9 mouse cellular contexts compared by ENCODE assay signal in genomic region chr1:87263796-87264133, GRCm38 (mm10). TPM values are rescaled to one million over a fixed set of nuclear protein-coding genes. Genes with fewer than 3 reads are reported as not detected.
A peak's percentile ranks its signal among the peaks of the same experiment; 100 is the strongest.
DNase-seq lines count a peak whose midpoint lies in the region; ATAC-seq and TF ChIP-seq lines count a peak whose summit lies in the region.
"Had no signal": no experiment of that assay in that cellular context is flagged by ENCODE, and none has a peak within 500 bp of the region (broad histone marks: within the 10 kb centered on the region; RNA-seq: fewer than 3 reads in every experiment).

No protein-coding gene starts in this region.

- H3K4me2 ChIP-seq in embryonic facial prominence, embryonic 13.5 days: peak overlapping the region; percentile 98
- peak overlapping the region; percentile 99 for H3K4me2 ChIP-seq in intestine, embryonic 16.5 days (ENCODE audit: low read depth, low read length)
- H3K4me2 ChIP-seq in neural tube, embryonic 13.5 days: peak overlapping the region; percentile 94

- DNase-seq in left cerebral cortex, adult 2 months (ENCODE audit: extremely low spot score in 1 of 2, low spot score in 2 of 2): no peak
- no peak for DNase-seq in left cerebral cortex, adult 8-10 months (ENCODE audit: low spot score in 2 of 2)
- no peak for DNase-seq in layer of hippocampus, postnatal 14 days (ENCODE audit: low spot score in 2 of 2)
- no peak for DNase-seq in urinary bladder, adult 18-20 months (ENCODE audit: low spot score in 2 of 2)

- no peaks in the 10 kb centered on the region for H3K9me3 ChIP-seq in embryonic facial prominence, embryonic 13.5 days
- no peaks in the 10 kb centered on the region for H3K9me3 ChIP-seq in intestine, embryonic 16.5 days (ENCODE audit: control insufficient read depth, low read length)
- peaks cover 3% of the 10 kb centered on the region; the same call in 1 of the 2 replicates for H3K9me3 ChIP-seq in neural tube, embryonic 13.5 days

- no peak for TF ChIP-seq CTCF in left cerebral cortex, adult 2 months (IDR thresholded peaks at IDR 0.05)

- peaks cover 94% of the 10 kb centered on the region for H3K27me3 ChIP-seq in embryonic facial prominence, embryonic 13.5 days
- H3K27me3 ChIP-seq in intestine, embryonic 16.5 days (replicated peaks; ENCODE audit: control insufficient read depth, insufficient read depth, low read length): peaks cover 61% of the 10 kb centered on the region
- H3K27me3 ChIP-seq in neural tube, embryonic 13.5 days: peaks cover 86% of the 10 kb centered on the region

- H3K4me3 ChIP-seq in left cerebral cortex, adult 2 months: peak overlapping the region; percentile 55
- H3K4me3 ChIP-seq in embryonic facial prominence, embryonic 13.5 days: peak overlapping the region; percentile 54
- peak overlapping the region; percentile 56 for H3K4me3 ChIP-seq in intestine, embryonic 16.5 days (ENCODE audit: low read length)
- H3K4me3 ChIP-seq in neural tube, embryonic 13.5 days: peak overlapping the region; percentile 50
- H3K4me3 ChIP-seq: erythroblast, embryonic 14.5 days had no signal

- intact Hi-C loops in left cerebral cortex, adult 2 months (cut with DNase I): no loop called here

- no peak overlapping the region for H3K9ac ChIP-seq in embryonic facial prominence, embryonic 13.5 days
- peak overlapping the region; percentile 53; the same call in 1 of the 2 replicates for H3K9ac ChIP-seq in intestine, embryonic 16.5 days (ENCODE audit: low read depth, low read length)
- peak overlapping the region; percentile 64; the same call in 1 of the 2 replicates for H3K9ac ChIP-seq in neural tube, embryonic 13.5 days

- H3K27ac ChIP-seq in left cerebral cortex, adult 2 months: no peak overlapping the region
- no peak overlapping the region for H3K27ac ChIP-seq in embryonic facial prominence, embryonic 13.5 days
- H3K27ac ChIP-seq in intestine, embryonic 16.5 days (ENCODE audit: low read length): no peak overlapping the region
- no peak overlapping the region for H3K27ac ChIP-seq in neural tube, embryonic 13.5 days (replicated peaks)

- peaks cover 21% of the 10 kb centered on the region for H3K4me1 ChIP-seq in embryonic facial prominence, embryonic 13.5 days
- H3K4me1 ChIP-seq in intestine, embryonic 16.5 days (ENCODE audit: control insufficient read depth, insufficient read depth, low read length): peaks cover 18% of the 10 kb centered on the region
- H3K4me1 ChIP-seq in neural tube, embryonic 13.5 days (replicated peaks): peaks cover 32% of the 10 kb centered on the region

- ATAC-seq in embryonic facial prominence, embryonic 13.5 days (ENCODE audit: insufficient number of reproducible peaks, insufficient read depth, low FRiP score, low TSS enrichment, low read depth): no peak
- ATAC-seq in intestine, embryonic 16.5 days: no peak
- no peak; the same call in 1 of the 2 replicates for ATAC-seq in neural tube, embryonic 13.5 days (ENCODE audit: low read depth)
- no peak for ATAC-seq in erythroid progenitor cell, adult 5-6 weeks (replicated peaks; ENCODE audit: low FRiP score, poor library complexity, severe bottlenecking)

- under 1% methylated on average over 12 of the region's 12 CpGs for whole genome bisulfite sequencing in embryonic facial prominence, embryonic 13.5 days
- 3% methylated on average over 12 of the region's 12 CpGs for WGBS in intestine, embryonic 16.5 days
- WGBS in neural tube, embryonic 13.5 days: under 1% methylated on average over 12 of the region's 12 CpGs

- no peaks in the 10 kb centered on the region for H3K36me3 ChIP-seq in embryonic facial prominence, embryonic 13.5 days
- no peaks in the 10 kb centered on the region for H3K36me3 ChIP-seq in intestine, embryonic 16.5 days (ENCODE audit: control insufficient read depth, insufficient read depth, low read length)
- H3K36me3 ChIP-seq in neural tube, embryonic 13.5 days: no peaks in the 10 kb centered on the region

RNA-seq across cellular contexts. Expression of gene Efhd1, which starts 0.4 kb away (rescaled TPM):
- 10 to 100 TPM in 1 of 2 experiments, 1 to 10 TPM in 1; 10.0 to 11.0 TPM for total RNA-seq in left cerebral cortex, adult 2 months (2021)
- 10 to 100 TPM; 16.4 to 18.6 (median 17.5) TPM for total RNA-seq in left cerebral cortex, adult 8-10 months (2022)
- 0.86 and 1.2 TPM in 2 replicates for polyA plus RNA-seq in embryonic facial prominence, embryonic 13.5 days (2015; fragmentation: Nextera tagmentation; extraction: Ambion mirVana)
- 1.2 and 1.8 TPM in 2 replicates for polyA plus RNA-seq in intestine, embryonic 16.5 days (2015; fragmentation: Nextera tagmentation; extraction: Ambion mirVana)
- 1.2 and 1.9 TPM in 2 replicates for polyA plus RNA-seq in neural tube, embryonic 13.5 days (2015; fragmentation: Nextera tagmentation; extraction: Ambion mirVana)
- not detected in 2 replicates for total RNA-seq in erythroid progenitor cell, adult 5-6 weeks (2015; ENCODE audit: low replicate concordance)
- 1.8 TPM in 1 of 2 replicates, not detected in the other for total RNA-seq in erythroid progenitor cell, adult 5-6 weeks (2017; ENCODE audit: low replicate concordance)
- total RNA-seq in layer of hippocampus, postnatal 14 days (2021): 1 to 10 TPM; 5.4 to 6.8 TPM
- polyA plus RNA-seq: erythroblast, embryonic 14.5 days had no signal

RNA-seq across cellular contexts. Expression of gene Eif4e2, which starts 50.1 kb away (rescaled TPM):
- 10 to 100 TPM; 59.8 to 60.1 TPM for total RNA-seq in left cerebral cortex, adult 2 months (2021)
- 10 to 100 TPM; 57.6 to 68.2 (median 58.9) TPM for total RNA-seq in left cerebral cortex, adult 8-10 months (2022)
- 167 and 170 TPM in 2 replicates for polyA plus RNA-seq in embryonic facial prominence, embryonic 13.5 days (2015; fragmentation: Nextera tagmentation; extraction: Ambion mirVana)
- polyA plus RNA-seq in intestine, embryonic 16.5 days (2015; fragmentation: Nextera tagmentation; extraction: Ambion mirVana): 161 and 172 TPM in 2 replicates
- polyA plus RNA-seq in neural tube, embryonic 13.5 days (2015; fragmentation: Nextera tagmentation; extraction: Ambion mirVana): 108 and 115 TPM in 2 replicates
- total RNA-seq in erythroid progenitor cell, adult 5-6 weeks (2015; ENCODE audit: low replicate concordance): 37.8 and 49.9 TPM in 2 replicates
- total RNA-seq in erythroid progenitor cell, adult 5-6 weeks (2017; ENCODE audit: low replicate concordance): 22.8 and 29.3 TPM in 2 replicates
- 10 to 100 TPM; 73.0 to 81.0 TPM for total RNA-seq in layer of hippocampus, postnatal 14 days (2021)

RNA-seq across cellular contexts. Expression of gene Chrng, which starts 59.3 kb away (rescaled TPM):
- total RNA-seq in left cerebral cortex, adult 2 months (2021): not detected
- total RNA-seq in left cerebral cortex, adult 8-10 months (2022): not detected
- polyA plus RNA-seq in embryonic facial prominence, embryonic 13.5 days (2015; fragmentation: Nextera tagmentation; extraction: Ambion mirVana): 2.9 and 3.0 TPM in 2 replicates
- 0.13 and 0.21 TPM in 2 replicates for polyA plus RNA-seq in intestine, embryonic 16.5 days (2015; fragmentation: Nextera tagmentation; extraction: Ambion mirVana)
- 0.57 and 1.7 TPM in 2 replicates for polyA plus RNA-seq in neural tube, embryonic 13.5 days (2015; fragmentation: Nextera tagmentation; extraction: Ambion mirVana)
- not detected in 2 replicates for total RNA-seq in erythroid progenitor cell, adult 5-6 weeks (2015; ENCODE audit: low replicate concordance)
- not detected in 2 replicates for total RNA-seq in erythroid progenitor cell, adult 5-6 weeks (2017; ENCODE audit: low replicate concordance)
- total RNA-seq in layer of hippocampus, postnatal 14 days (2021): not detected
- polyA plus RNA-seq: erythroblast, embryonic 14.5 days had no signal
